Mouse (Mus musculus): ENCODE measurements around the gene Camk2g.

DNA sequence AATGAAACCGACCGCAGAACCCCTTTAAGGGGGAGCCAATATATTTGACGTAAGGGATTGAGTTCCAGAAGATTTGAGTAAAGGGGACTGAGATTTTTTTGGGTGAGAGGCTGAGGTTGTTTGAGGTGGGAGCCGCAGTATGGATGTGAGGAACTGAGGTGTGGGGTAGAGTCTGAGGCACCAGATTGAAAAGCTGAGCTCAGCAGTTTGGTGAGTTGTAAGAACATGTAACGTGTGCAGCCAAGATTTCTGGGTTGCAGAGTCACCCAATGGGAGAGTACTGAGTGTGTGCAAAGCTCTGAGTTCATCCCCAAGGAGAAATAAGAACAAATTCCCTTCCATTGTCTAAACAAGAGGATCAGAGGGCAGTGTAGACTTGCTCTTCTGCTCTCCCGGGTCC is 4.4 kb upstream of the Camk2g start:
- no peak for TF ChIP-seq POLR2A (IDR thresholded peaks at IDR 0.05; ENCODE audit: insufficient read depth, low read depth, low read length)
- no peak for TF ChIP-seq EP300 (IDR thresholded peaks at IDR 0.05; ENCODE audit: insufficient read depth, low read depth, low read length)
- no peak for TF ChIP-seq CTCF (IDR thresholded peaks at IDR 0.05)

Data from heart, adult 2 months (tissue).